Mouse (Mus musculus): ENCODE data around the gene Acta2. TPM values are rescaled to one million over a fixed set of nuclear protein-coding genes. Genes with fewer than 3 reads are reported as not detected.
A peak's percentile ranks its signal among the peaks of the same experiment; 100 is the strongest.

The Acta2 gene
- total RNA-seq, 2 experiments from 2014 or later: 250 to 346 TPM

GRCm38 (mm10) chr19:34195031-34195430 lies 60.4 kb downstream of the Acta2 start:
- no peak for DNase-seq (ENCODE audit: low spot score)
- intact Hi-C loops (cut with DNase I): no loop called here

- DNase-seq (ENCODE audit: low spot score): no peak
- intact Hi-C loops (cut with DNase I): no loop called here
Measured at GRCm38 (mm10) chr19:34194132-34194745, 61.2 kb downstream of the Acta2 start.

- intact Hi-C loops (cut with DNase I): no loop called here
Measured at GRCm38 (mm10) chr19:34193683-34194082, 61.7 kb downstream of the Acta2 start.

GRCm38 (mm10) chr19:34193149-34193548 lies 62.2 kb downstream of the Acta2 start:
- intact Hi-C loops (cut with DNase I): no loop called here
- DNase-seq (ENCODE audit: low spot score): no peak

More at GRCm38 (mm10) chr19:34193683-34194082, 61.7 kb downstream of the Acta2 start:
- no peak for DNase-seq (ENCODE audit: low spot score)

GRCm38 (mm10) chr19:34192008-34192963 lies 63.1 kb downstream of the Acta2 start, which contains the start of gene Stambpl1:
TSS of gene Stambpl1 (plus strand) at chr19:34192229.
- intact Hi-C loops (cut with DNase I): no loop called here
- DNase-seq (ENCODE audit: low spot score): peak; percentile 50

GRCm38 (mm10) chr19:34191645-34192007 lies 63.8 kb downstream of the Acta2 start:
- intact Hi-C loops (cut with DNase I): no loop called here
- no peak for DNase-seq (ENCODE audit: low spot score)

Other genes with a start within 250 kb of the Acta2 start
- not detected for gene Lipk, start 247.3 kb downstream of the Acta2 start, total RNA-seq (2021)
- not detected for gene Lipn, start 188.2 kb downstream of the Acta2 start, total RNA-seq (2021)
- not detected for gene Lipm, start 154.7 kb downstream of the Acta2 start, total RNA-seq (2021)
- not detected for gene Ankrd22, start 89.5 kb downstream of the Acta2 start, total RNA-seq (2021)
- 1 to 10 TPM; 3.3 to 3.6 TPM for gene Stambpl1, start 63.4 kb downstream of the Acta2 start, total RNA-seq (2021)
- gene Fas, start 35.1 kb upstream of the Acta2 start, total RNA-seq (2021): 10 to 100 TPM in 1 of 2 experiments, 1 to 10 TPM in 1; 9.5 to 11.1 TPM
- gene Ch25h, start 219.6 kb upstream of the Acta2 start, total RNA-seq (2021): under 1 TPM; 0.18 to 0.31 TPM